Mouse (Mus musculus) hindbrain, embryonic 16.5 days (tissue): ENCODE measurements around the gene Mrpl42. TPM values are rescaled to one million over a fixed set of nuclear protein-coding genes. Genes with fewer than 3 reads are reported as not detected.
A peak's percentile ranks its signal among the peaks of the same experiment; 100 is the strongest.

Experiments used
- ATAC-seq: fragments of 200-750 bp; cut with Nextera tagmentation; 2 replicates; pipeline ENCODE4 v1.8.0; 2017; ENCODE audit warnings: moderate TSS enrichment, moderate library complexity
- H3K27ac ChIP-seq: fragments of 300-500 bp; sonication (generic); 2 replicates; pipeline ENCODE4 v1.5.1; 2014; ENCODE audit warnings: low read depth, mild to moderate bottlenecking, control low read depth, low read length, moderate library complexity
- H3K27me3 ChIP-seq: fragments of 300-500 bp; sonication (generic); replicated peaks from 2 replicates; pipeline ENCODE4 v1.6.1; 2014; ENCODE audit warnings: low read length; ENCODE audit not compliant: control insufficient read depth, insufficient read depth
- H3K36me3 ChIP-seq: fragments of 300-500 bp; sonication (generic); 2 replicates; pipeline ENCODE4 v1.6.1; 2014; ENCODE audit warnings: mild to moderate bottlenecking, low read length, moderate library complexity, mixed read lengths; ENCODE audit not compliant: control insufficient read depth, insufficient read depth
- H3K4me1 ChIP-seq: fragments of 300-500 bp; sonication (generic); 2 replicates; pipeline ENCODE4 v1.6.1; 2014; ENCODE audit warnings: low read depth, low read length; ENCODE audit not compliant: control insufficient read depth, insufficient read depth
- H3K4me2 ChIP-seq: fragments of 300-500 bp; sonication (generic); 2 replicates; pipeline ENCODE4 v1.6.1; 2014; ENCODE audit warnings: mild to moderate bottlenecking, low read length, control low read depth, moderate library complexity
- H3K4me3 ChIP-seq: fragments of 300-500 bp; sonication (generic); 2 replicates; pipeline ENCODE4 v1.5.1; 2014; ENCODE audit warnings: mild to moderate bottlenecking, low read length, control low read depth, moderate library complexity
- H3K9ac ChIP-seq: fragments of 300-500 bp; sonication (generic); 2 replicates; pipeline ENCODE4 v1.6.1; 2014; ENCODE audit warnings: low read depth, mild to moderate bottlenecking, control low read depth, low read length, moderate library complexity
- H3K9me3 ChIP-seq: fragments of 300-500 bp; sonication (generic); 2 replicates; pipeline ENCODE4 v1.6.1; 2014; ENCODE audit warnings: mild to moderate bottlenecking, low read length, moderate library complexity; ENCODE audit not compliant: control insufficient read depth
- WGBS: fragments of 180-500 bp; shearing (Covaris S2); extraction: QIAGEN DNeasy Blood & Tissue Kit; methylation state at CpG from one replicate; pipeline ENCODE4 v1.1.7; 2014; 5-methylcytosine and 5-hydroxymethylcytosine counted together
- polyA plus RNA-seq: library from polyadenylated mRNA; unstranded; fragments of >200 nt; fragmentation: Nextera tagmentation; extraction: Ambion mirVana; gene quantifications from 2 replicates; pipeline ENCODE4 v1.2.1, GENCODE M21; 2015

The Mrpl42 gene
- polyA plus RNA-seq, 1 experiment from 2014 or later = 270 TPM

DNA sequence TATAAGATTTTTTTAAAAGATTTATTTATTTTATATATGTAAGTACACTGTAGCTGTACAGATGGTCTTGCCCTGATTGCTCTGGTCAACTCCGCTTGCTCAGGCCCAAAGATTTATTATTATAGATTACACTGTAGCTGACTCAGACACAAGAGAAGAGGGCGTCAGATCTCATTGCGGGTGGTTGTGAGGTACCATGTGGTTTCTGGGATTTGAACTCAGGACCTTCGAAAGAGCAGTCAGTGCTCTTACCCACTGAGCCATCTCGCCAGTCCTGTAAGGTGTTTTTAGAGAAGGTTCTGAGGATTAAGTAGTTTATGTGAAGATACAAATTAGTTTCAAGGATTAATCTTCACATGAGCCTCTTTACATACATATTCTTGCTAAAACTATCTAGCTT, 24.1 kb upstream of the Mrpl42 start:
- Histone ChIP-seq H3K27ac (no peak overlapping the region), H3K4me3 (no peak overlapping the region), H3K36me3 (0 out of 2 replicates have a peak, but pooled peaks cover 2% of the 10 kb centered on the region), H3K4me2 (no peak overlapping the region), H3K4me1 (peaks cover 6% of the 10 kb centered on the region), H3K9ac (no peak overlapping the region), H3K9me3 (no peaks in the 10 kb centered on the region), H3K27me3 (no peaks in the 10 kb centered on the region)
- ATAC-seq = no peak
- WGBS = 94% methylated on average over 5 of the region's 5 CpGs

DNA sequence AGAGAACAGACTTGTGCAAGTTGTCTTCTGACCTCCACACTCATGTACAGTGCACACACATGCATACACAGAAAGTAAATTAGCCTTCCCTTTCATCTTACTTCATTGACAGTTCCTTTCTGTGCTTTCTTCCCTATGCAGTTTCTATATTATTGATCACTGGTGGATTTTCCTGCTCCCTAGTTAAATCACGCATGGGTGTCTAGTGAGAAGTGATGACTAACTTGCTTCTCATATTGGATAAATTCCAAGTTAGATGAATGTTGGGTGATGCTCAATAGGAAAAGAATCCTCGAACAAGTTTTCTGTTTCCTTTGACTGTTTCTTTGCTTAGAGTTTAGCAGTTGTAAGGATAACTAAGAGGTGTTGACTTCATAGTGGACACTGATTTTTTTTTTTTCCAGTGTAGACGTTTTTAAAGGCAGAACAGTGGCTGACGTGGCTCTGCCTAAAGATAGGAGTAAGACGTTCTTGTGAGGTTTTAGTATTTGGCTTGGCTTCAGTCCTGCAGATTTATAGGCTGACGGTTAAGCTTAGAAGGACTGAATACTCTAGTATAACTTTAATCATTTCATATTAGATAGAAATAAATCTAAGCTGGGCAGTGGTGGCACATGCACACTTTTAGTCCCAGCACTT, 23.4 kb upstream of the Mrpl42 start:
- no peak for ATAC-seq
- WGBS = 76% methylated on average over 6 of the region's 6 CpGs
- Histone ChIP-seq H3K9me3 (no peaks in the 10 kb centered on the region), H3K4me1 (peaks cover 3% of the 10 kb centered on the region; the same call in 1 of the 2 replicates), H3K4me2 (no peak overlapping the region), H3K4me3 (no peak overlapping the region), H3K27ac (no peak overlapping the region), H3K9ac (no peak overlapping the region), H3K36me3 (0 out of 2 replicates have a peak, but pooled peaks cover 2% of the 10 kb centered on the region), H3K27me3 (no peaks in the 10 kb centered on the region)

DNA sequence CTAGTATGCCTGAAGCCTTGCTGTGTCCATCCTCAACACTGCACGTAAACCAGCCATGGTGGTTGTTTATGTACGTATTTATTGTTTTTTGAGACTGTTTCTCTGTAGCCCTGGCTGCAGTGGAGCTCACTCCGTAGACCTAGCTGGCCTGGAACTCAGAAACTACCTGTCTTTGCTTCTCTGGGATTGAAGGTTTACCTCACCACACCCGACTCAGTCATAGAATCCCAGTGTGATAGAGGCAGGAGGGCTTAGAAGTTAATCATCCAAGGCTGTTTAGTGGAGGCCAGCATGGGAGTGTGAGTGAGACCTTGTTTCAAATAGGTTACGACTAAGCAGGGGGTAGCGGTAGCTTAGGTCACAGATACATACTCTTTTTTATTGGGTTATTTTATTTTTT, 15.9 kb upstream of the Mrpl42 start:
- H3K36me3 ChIP-seq = 0 out of 2 replicates have a peak, but pooled peaks cover 1% of the 10 kb centered on the region
- no peak overlapping the region for H3K27ac ChIP-seq
- no peaks in the 10 kb centered on the region for H3K9me3 ChIP-seq
- no peaks in the 10 kb centered on the region for H3K27me3 ChIP-seq
- 93% methylated on average over 6 of the region's 6 CpGs for WGBS
- H3K4me3 ChIP-seq = no peak overlapping the region
- no peak overlapping the region for H3K4me2 ChIP-seq
- H3K4me1 ChIP-seq = peaks cover 13% of the 10 kb centered on the region
- ATAC-seq = no peak
- no peak overlapping the region for H3K9ac ChIP-seq

DNA sequence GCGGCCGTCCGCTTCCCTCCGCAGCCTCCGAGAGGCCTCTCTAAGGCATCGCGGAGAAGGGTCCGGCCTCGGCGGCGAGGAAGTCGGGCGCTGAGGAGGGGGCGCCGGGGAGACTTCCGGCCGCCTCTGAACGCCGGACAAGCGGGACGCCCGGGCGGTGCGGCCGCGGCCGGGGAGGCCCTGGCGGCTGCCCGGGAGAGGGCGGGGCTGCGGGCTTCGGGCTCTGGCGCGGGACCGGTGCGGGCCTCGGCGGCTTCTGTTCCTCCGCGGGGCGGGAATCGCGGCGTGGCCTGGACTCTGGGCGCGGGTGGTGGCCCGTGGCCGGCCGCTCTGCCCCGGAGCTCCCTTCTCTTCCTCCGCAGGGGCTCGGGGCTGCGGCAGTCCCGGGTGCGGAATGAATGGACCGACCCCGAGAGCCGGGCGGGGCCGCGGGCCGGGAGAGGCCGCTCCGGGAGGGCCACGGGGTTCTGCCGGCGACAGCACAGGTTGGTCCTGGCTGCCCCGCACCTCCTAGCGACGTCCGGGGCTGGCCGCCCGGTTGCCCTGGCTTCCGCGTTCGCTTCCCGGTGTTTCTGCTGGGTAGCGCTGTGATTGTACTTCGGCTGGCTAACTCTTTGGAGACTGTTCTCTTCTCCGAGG, 13.7 kb upstream of the Mrpl42 start:
- 0% methylated on average over 37 of the region's 80 CpGs for WGBS

DNA sequence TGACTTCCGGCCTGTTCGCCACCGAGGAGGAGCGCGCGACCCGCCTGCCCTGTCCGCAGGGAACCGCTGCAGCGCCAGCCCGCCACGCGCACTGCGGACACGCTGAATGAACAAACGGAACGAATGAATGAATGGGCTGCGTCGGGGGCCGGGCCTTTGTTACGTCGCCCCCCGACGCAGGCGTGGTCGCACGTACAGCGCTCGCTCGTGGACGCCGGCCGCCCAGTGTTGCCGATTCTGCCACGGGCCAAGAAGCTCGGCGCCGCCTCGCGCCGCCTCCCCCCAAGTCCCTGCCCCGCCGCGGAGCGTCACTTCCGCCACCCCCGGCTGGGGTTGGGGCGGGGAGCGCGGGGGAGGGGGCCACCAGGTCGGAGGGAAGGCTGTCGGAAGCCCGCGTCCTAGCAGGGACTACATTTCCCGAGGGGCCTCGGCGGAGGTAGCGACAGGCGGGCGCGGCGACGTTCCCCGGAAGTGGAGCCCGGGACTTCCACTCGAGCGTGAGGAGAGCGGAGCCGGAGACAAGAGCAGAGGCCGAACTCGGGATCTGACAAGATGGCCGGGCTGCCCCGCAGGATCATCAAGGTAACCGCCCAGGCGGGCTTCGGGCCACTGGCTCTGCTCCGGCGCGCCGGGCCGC, 13.0 kb upstream of the Mrpl42 start, which contains the start of gene Ube2n:
Ube2n (plus strand) TSS at position 490 of the 637 bp plus-strand sequence.
- under 1% methylated on average over 79 of the region's 81 CpGs for WGBS
- peak within 1 kb of the TSS; percentile 83 for H3K9ac ChIP-seq
- H3K4me2 ChIP-seq = peak within 1 kb of the TSS; percentile 84
- peak within 1 kb of the TSS; percentile 98 for H3K27ac ChIP-seq
- H3K9me3 ChIP-seq = no peaks in the 10 kb centered on the region
- peak within 1 kb of the TSS; percentile 71 for H3K4me3 ChIP-seq
- ATAC-seq = peak; percentile 97
- peaks cover 13% of the 10 kb centered on the region for H3K4me1 ChIP-seq
- H3K27me3 ChIP-seq = no peaks in the 10 kb centered on the region
- no peaks in the 10 kb centered on the region for H3K36me3 ChIP-seq

More for the DNA sequence above, 13.7 kb upstream of the Mrpl42 start:
- Histone ChIP-seq H3K4me3 (peak overlapping the region; percentile 71), H3K4me1 (peaks cover 13% of the 10 kb centered on the region), H3K9ac (peak overlapping the region; percentile 83), H3K4me2 (peak overlapping the region; percentile 84), H3K27ac (peak overlapping the region; percentile 98), H3K36me3 (no peaks in the 10 kb centered on the region), H3K9me3 (no peaks in the 10 kb centered on the region), H3K27me3 (no peaks in the 10 kb centered on the region)
- ATAC-seq = peak; percentile 72

DNA sequence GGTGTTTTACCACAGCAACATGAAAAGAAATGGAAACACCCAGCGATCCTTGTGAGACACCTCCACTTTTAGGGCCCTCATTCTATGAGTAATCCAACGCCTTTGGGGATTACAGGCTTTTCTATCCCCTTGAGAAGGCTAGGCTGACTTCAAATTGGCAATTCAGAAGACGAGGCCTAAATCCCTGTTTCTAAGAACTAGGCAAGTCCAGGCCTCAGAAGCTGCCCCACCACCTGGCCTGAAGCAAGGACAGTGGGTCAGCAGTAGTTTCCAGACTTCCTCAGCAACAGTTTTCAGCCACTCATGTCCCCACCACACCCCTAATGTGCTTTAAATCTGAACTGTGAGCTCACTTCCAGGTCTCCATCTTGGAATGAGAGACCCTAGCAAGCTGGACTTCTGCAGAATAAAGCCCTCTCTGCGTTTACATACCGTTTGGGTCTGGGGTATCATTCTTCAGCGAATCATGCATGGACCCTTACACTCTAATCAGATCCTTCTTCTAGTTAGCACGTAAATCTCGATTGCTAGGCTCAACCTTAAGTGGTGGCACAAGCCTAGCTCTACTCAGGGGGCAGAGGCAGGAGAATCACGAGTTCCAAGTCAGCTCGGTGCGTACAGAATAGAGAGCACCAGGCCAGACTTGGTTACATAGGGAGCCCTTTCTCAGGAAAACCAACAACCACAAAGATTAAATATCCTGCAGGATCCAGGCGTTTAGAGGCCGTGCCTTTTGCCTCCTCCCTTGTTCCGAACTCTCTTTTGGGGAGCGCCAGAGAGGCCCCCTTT, 12.2 kb upstream of the Mrpl42 start:
- H3K36me3 ChIP-seq = no peaks in the 10 kb centered on the region
- H3K27me3 ChIP-seq = no peaks in the 10 kb centered on the region
- H3K9me3 ChIP-seq = no peaks in the 10 kb centered on the region
- peak overlapping the region; percentile 98 for H3K27ac ChIP-seq
- ATAC-seq = peak; percentile 10
- peaks cover 13% of the 10 kb centered on the region for H3K4me1 ChIP-seq
- peak overlapping the region; percentile 68 for H3K4me2 ChIP-seq
- peak overlapping the region; percentile 83 for H3K9ac ChIP-seq
- peak overlapping the region; percentile 71 for H3K4me3 ChIP-seq
- 32% methylated on average over 15 of the region's 15 CpGs for whole genome bisulfite sequencing

DNA sequence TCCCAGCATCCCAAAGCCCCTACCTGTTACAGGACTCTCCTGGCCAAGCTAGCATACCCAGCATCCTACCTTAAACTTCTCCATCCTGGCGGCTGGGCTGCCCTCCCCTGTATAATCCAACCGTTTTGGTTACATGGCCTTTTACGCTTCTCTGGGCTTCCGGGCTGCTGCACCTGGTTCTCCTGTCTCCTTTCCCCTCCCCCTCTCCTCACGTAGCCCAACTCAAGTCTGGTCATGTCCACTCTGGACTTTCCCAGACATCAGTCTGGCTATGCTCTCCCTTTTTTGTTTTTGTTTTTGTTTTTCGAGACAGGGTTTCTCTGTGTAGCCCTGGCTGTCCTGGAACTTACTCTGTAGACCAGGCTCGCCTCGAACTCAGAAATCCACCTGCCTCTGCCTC, 10.9 kb upstream of the Mrpl42 start:
- no peak for ATAC-seq
- Histone ChIP-seq H3K9ac (no peak overlapping the region), H3K4me1 (peaks cover 12% of the 10 kb centered on the region), H3K4me2 (no peak overlapping the region), H3K36me3 (no peaks in the 10 kb centered on the region), H3K27me3 (no peaks in the 10 kb centered on the region), H3K27ac (no peak overlapping the region), H3K9me3 (no peaks in the 10 kb centered on the region), H3K4me3 (no peak overlapping the region)
- 93% methylated on average over 8 of the region's 8 CpGs for WGBS

DNA sequence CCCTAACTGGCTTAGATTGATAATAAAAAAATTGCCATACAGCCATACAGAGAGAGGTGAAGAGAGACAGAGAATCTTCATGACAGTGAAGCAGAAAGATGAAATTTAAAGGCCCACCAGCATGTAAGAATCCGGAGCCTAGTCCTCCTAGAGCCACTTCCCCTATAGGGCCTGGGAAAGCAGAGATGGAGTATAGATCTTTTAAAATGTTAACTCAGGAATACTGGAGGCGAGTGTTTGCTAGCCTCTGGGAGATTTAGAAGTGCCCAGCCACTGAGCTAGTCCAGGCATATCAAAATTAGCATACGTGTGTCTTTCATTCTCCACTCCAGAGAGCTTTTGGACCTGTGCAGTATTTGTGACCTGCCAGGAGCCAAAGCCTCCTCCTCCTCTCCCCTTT, 7.5 kb upstream of the Mrpl42 start:
- WGBS = 73% methylated on average over 3 of the region's 3 CpGs
- no peak for ATAC-seq
- Histone ChIP-seq H3K4me1 (peaks cover 2% of the 10 kb centered on the region; the same call in 1 of the 2 replicates), H3K27me3 (no peaks in the 10 kb centered on the region), H3K36me3 (no peaks in the 10 kb centered on the region), H3K4me2 (no peak overlapping the region), H3K9ac (no peak overlapping the region), H3K9me3 (no peaks in the 10 kb centered on the region), H3K27ac (no peak overlapping the region), H3K4me3 (no peak overlapping the region)
